Mouse (Mus musculus) erythroblast, embryonic 14.5 days (primary cell): Measurements from ENCODE around the gene Nfic.

Source experiments
- GATA1 ChIP-seq: IDR thresholded peaks from 2 replicates; pipeline ENCODE4 v1.6.1; 2012; ENCODE audit warnings: low read length, inconsistent platforms, mixed read lengths
- TAL1 ChIP-seq: IDR thresholded peaks from 3 replicates; pipeline ENCODE4 v1.6.1; 2012; ENCODE audit warnings: low read length, inconsistent platforms, mixed read lengths

GRCm38 (mm10) chr10:81432169-81432867 is 23.1 kb downstream of the Nfic start:
- TF ChIP-seq TAL1 (no peak), GATA1 (no peak)
